Mouse (Mus musculus) kidney, embryonic 15.5 days (tissue): ENCODE measurements at regions not wholly inside any gene's neighbourhood (a gene's known extent, or its start where the extent isn't known, plus 50 kb on each side); places are given as distances from the start of the nearest gene placed in this dataset.

Source experiments
- ATAC-seq: fragments of 200-750 bp; cut with Nextera tagmentation; replicated peaks from 2 replicates; pipeline ENCODE4 v1.8.0; 2017; ENCODE audit warnings: moderate TSS enrichment; ENCODE audit not compliant: low FRiP score
- H3K27ac ChIP-seq: fragments of 300-500 bp; sonication (generic); 2 replicates; pipeline ENCODE4 v1.5.1; 2015; ENCODE audit warnings: mild to moderate bottlenecking, inconsistent platforms
- H3K27me3 ChIP-seq: fragments of 300-500 bp; sonication (generic); 2 replicates; pipeline ENCODE4 v1.6.1; 2015; ENCODE audit warnings: inconsistent platforms
- H3K36me3 ChIP-seq: fragments of 300-500 bp; sonication (generic); 2 replicates; pipeline ENCODE4 v1.6.1; 2015; ENCODE audit warnings: inconsistent platforms
- H3K4me1 ChIP-seq: fragments of 300-500 bp; sonication (generic); 2 replicates; pipeline ENCODE4 v1.6.1; 2015; ENCODE audit warnings: inconsistent platforms
- H3K4me2 ChIP-seq: fragments of 300-500 bp; sonication (generic); 2 replicates; pipeline ENCODE4 v1.6.1; 2015; ENCODE audit warnings: moderate library complexity, mild to moderate bottlenecking, inconsistent platforms
- H3K4me3 ChIP-seq: fragments of 300-500 bp; sonication (generic); replicated peaks from 2 replicates; pipeline ENCODE4 v1.5.1; 2015; ENCODE audit warnings: mild to moderate bottlenecking, inconsistent platforms
- H3K9ac ChIP-seq: fragments of 300-500 bp; sonication (generic); 2 replicates; pipeline ENCODE4 v1.6.1; 2015; ENCODE audit warnings: mild to moderate bottlenecking, inconsistent platforms
- H3K9me3 ChIP-seq: fragments of 300-500 bp; sonication (generic); replicated peaks from 2 replicates; pipeline ENCODE4 v1.6.1; 2016; ENCODE audit warnings: inconsistent platforms
- WGBS: fragments of 180-500 bp; shearing (Covaris S2); methylation state at CpG from one replicate; pipeline ENCODE4 v1.1.7; 2015; ENCODE audit warnings: mixed read lengths; 5-methylcytosine and 5-hydroxymethylcytosine counted together

GRCm38 (mm10) chr8:56682564-56682963 is 131.7 kb downstream of the Fbxo8 start:
- no peaks in the 10 kb centered on the region for H3K9me3 ChIP-seq
- WGBS, result 17% methylated on average over 3 of the region's 3 CpGs
- H3K4me2 ChIP-seq, result no peak overlapping the region
- H3K4me3 ChIP-seq, result no peak overlapping the region
- H3K27ac ChIP-seq, result no peak overlapping the region
- no peak overlapping the region for H3K9ac ChIP-seq
- ATAC-seq, result no peak
- no peaks in the 10 kb centered on the region for H3K4me1 ChIP-seq
- H3K27me3 ChIP-seq, result no peaks in the 10 kb centered on the region
- no peaks in the 10 kb centered on the region for H3K36me3 ChIP-seq

GRCm38 (mm10) chr8:56684352-56684751 is 133.5 kb downstream of the Fbxo8 start:
- no peaks in the 10 kb centered on the region for H3K36me3 ChIP-seq
- H3K9ac ChIP-seq, result no peak overlapping the region
- H3K9me3 ChIP-seq, result no peaks in the 10 kb centered on the region
- no peaks in the 10 kb centered on the region for H3K4me1 ChIP-seq
- no peak overlapping the region for H3K4me2 ChIP-seq
- ATAC-seq, result no peak
- no peak overlapping the region for H3K27ac ChIP-seq
- no peaks in the 10 kb centered on the region for H3K27me3 ChIP-seq
- WGBS, result 79% methylated on average over 7 of the region's 7 CpGs
- H3K4me3 ChIP-seq, result no peak overlapping the region

GRCm38 (mm10) chr8:56695436-56695835 is 144.5 kb downstream of the Fbxo8 start:
- H3K27me3 ChIP-seq, result no peaks in the 10 kb centered on the region
- 96% methylated on average over 1 of the region's 1 CpGs for WGBS
- ATAC-seq, result no peak

GRCm38 (mm10) chr8:56700580-56701145 is 149.8 kb downstream of the Fbxo8 start:
- no peaks in the 10 kb centered on the region for H3K4me1 ChIP-seq
- no peak overlapping the region for H3K4me2 ChIP-seq
- H3K27me3 ChIP-seq, result no peaks in the 10 kb centered on the region
- no peak for ATAC-seq
- no peak overlapping the region for H3K27ac ChIP-seq
- 70% methylated on average over 2 of the region's 2 CpGs for WGBS
- H3K4me3 ChIP-seq, result no peak overlapping the region
- no peaks in the 10 kb centered on the region for H3K9me3 ChIP-seq
- no peaks in the 10 kb centered on the region for H3K36me3 ChIP-seq
- H3K9ac ChIP-seq, result no peak overlapping the region

More at GRCm38 (mm10) chr8:56695436-56695835, 144.5 kb downstream of the Fbxo8 start:
- Histone ChIP-seq H3K4me2 (no peak overlapping the region), H3K9ac (no peak overlapping the region), H3K4me1 (no peaks in the 10 kb centered on the region), H3K36me3 (no peaks in the 10 kb centered on the region), H3K4me3 (no peak overlapping the region), H3K27ac (no peak overlapping the region), H3K9me3 (no peaks in the 10 kb centered on the region)

- H3K4me3 ChIP-seq, result no peak overlapping the region
- H3K4me2 ChIP-seq, result no peak overlapping the region
- WGBS, result 56% methylated on average over 10 of the region's 10 CpGs
- no peak for ATAC-seq
- no peaks in the 10 kb centered on the region for H3K27me3 ChIP-seq
- no peak overlapping the region for H3K9ac ChIP-seq
- no peaks in the 10 kb centered on the region for H3K4me1 ChIP-seq
- no peaks in the 10 kb centered on the region for H3K36me3 ChIP-seq
- H3K27ac ChIP-seq, result no peak overlapping the region
- no peaks in the 10 kb centered on the region for H3K9me3 ChIP-seq
These were observed 155.5 kb downstream of the Fbxo8 start for GRCm38 (mm10) chr8:56706377-56706776.

- H3K27ac ChIP-seq, result no peak overlapping the region
- no peaks in the 10 kb centered on the region for H3K27me3 ChIP-seq
- 56% methylated on average over 14 of the region's 14 CpGs for WGBS
- no peak overlapping the region for H3K4me3 ChIP-seq
- H3K9me3 ChIP-seq, result no peaks in the 10 kb centered on the region
- H3K4me1 ChIP-seq, result no peaks in the 10 kb centered on the region
- H3K4me2 ChIP-seq, result no peak overlapping the region
- no peak overlapping the region for H3K9ac ChIP-seq
- no peak for ATAC-seq
- no peaks in the 10 kb centered on the region for H3K36me3 ChIP-seq
These were observed 156.2 kb downstream of the Fbxo8 start for GRCm38 (mm10) chr8:56706941-56707706.

- Histone ChIP-seq H3K9ac (no peak overlapping the region), H3K27me3 (no peaks in the 10 kb centered on the region), H3K4me3 (no peak overlapping the region), H3K36me3 (no peaks in the 10 kb centered on the region), H3K27ac (no peak overlapping the region), H3K4me1 (no peaks in the 10 kb centered on the region), H3K4me2 (no peak overlapping the region), H3K9me3 (no peaks in the 10 kb centered on the region)
- ATAC-seq, result no peak
- WGBS, result 74% methylated on average over 1 of the region's 1 CpGs
These were observed 169.1 kb downstream of the Fbxo8 start for GRCm38 (mm10) chr8:56720001-56720400.

- Histone ChIP-seq H3K4me2 (no peak overlapping the region), H3K9ac (no peak overlapping the region), H3K36me3 (no peaks in the 10 kb centered on the region), H3K27me3 (no peaks in the 10 kb centered on the region), H3K4me3 (no peak overlapping the region), H3K27ac (no peak overlapping the region), H3K9me3 (no peaks in the 10 kb centered on the region), H3K4me1 (no peaks in the 10 kb centered on the region)
- ATAC-seq, result no peak
- WGBS, result 51% methylated on average over 2 of the region's 2 CpGs
These were observed 171.8 kb downstream of the Fbxo8 start for GRCm38 (mm10) chr8:56722473-56723236.

GRCm38 (mm10) chr8:56724607-56725006 is 173.7 kb downstream of the Fbxo8 start:
- Histone ChIP-seq H3K4me3 (no peak overlapping the region), H3K36me3 (no peaks in the 10 kb centered on the region), H3K27me3 (no peaks in the 10 kb centered on the region), H3K4me1 (no peaks in the 10 kb centered on the region), H3K27ac (no peak overlapping the region), H3K9ac (no peak overlapping the region), H3K4me2 (no peak overlapping the region), H3K9me3 (no peaks in the 10 kb centered on the region)
- ATAC-seq, result no peak
- WGBS, result 84% methylated on average over 2 of the region's 2 CpGs

- Histone ChIP-seq H3K27me3 (no peaks in the 10 kb centered on the region), H3K4me3 (no peak overlapping the region), H3K4me2 (no peak overlapping the region), H3K36me3 (no peaks in the 10 kb centered on the region), H3K27ac (no peak overlapping the region), H3K9me3 (no peaks in the 10 kb centered on the region), H3K9ac (no peak overlapping the region), H3K4me1 (no peaks in the 10 kb centered on the region)
- 50% methylated on average over 6 of the region's 6 CpGs for WGBS
- ATAC-seq, result no peak
These were observed 182.4 kb downstream of the Fbxo8 start for GRCm38 (mm10) chr8:56733318-56733717.

GRCm38 (mm10) chr8:56735021-56735420 is 184.1 kb downstream of the Fbxo8 start:
- H3K9me3 ChIP-seq, result no peaks in the 10 kb centered on the region
- no peak overlapping the region for H3K9ac ChIP-seq
- no peak overlapping the region for H3K27ac ChIP-seq
- no peaks in the 10 kb centered on the region for H3K27me3 ChIP-seq
- H3K4me3 ChIP-seq, result no peak overlapping the region
- H3K4me1 ChIP-seq, result no peaks in the 10 kb centered on the region
- H3K36me3 ChIP-seq, result no peaks in the 10 kb centered on the region
- no peak overlapping the region for H3K4me2 ChIP-seq
- no peak for ATAC-seq
- WGBS, result 58% methylated on average over 2 of the region's 2 CpGs

GRCm38 (mm10) chr8:56767034-56767433 is 216.1 kb downstream of the Fbxo8 start:
- H3K36me3 ChIP-seq, result no peaks in the 10 kb centered on the region

More at GRCm38 (mm10) chr8:56767034-56767433, 216.1 kb downstream of the Fbxo8 start:
- Histone ChIP-seq H3K4me2 (no peak overlapping the region), H3K9ac (no peak overlapping the region), H3K27me3 (no peaks in the 10 kb centered on the region), H3K27ac (no peak overlapping the region), H3K4me3 (no peak overlapping the region), H3K9me3 (no peaks in the 10 kb centered on the region), H3K4me1 (no peaks in the 10 kb centered on the region)
- no peak for ATAC-seq
- 75% methylated on average over 5 of the region's 5 CpGs for WGBS
